Mouse (Mus musculus) heart, adult 11 months (tissue): ENCODE results near the gene Anks3.
A peak's percentile ranks its signal among the peaks of the same experiment; 100 is the strongest.

Experiments
- DNase-seq: peaks from one replicate; pipeline ENCODE4 v3.0.0; 2022

Anks3 gene

DNA sequence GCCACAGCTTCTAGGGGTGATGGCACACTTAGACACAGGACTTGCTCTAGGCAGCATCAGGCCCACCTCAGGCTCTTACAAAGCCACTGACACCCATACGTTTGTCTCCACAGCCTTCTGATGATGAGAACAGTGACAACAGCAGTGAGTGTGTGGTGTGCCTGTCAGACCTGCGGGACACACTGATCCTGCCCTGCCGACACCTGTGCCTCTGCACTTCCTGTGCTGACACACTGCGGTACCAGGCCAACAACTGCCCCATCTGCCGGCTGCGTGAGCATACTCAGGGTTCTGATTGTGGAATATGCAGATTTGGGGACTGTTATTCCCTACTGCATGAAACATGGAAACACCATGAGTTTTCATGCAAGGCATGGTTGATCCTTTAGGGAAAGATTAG, 41.5 kb downstream of the Anks3 start:
- no peak for DNase-seq

DNA sequence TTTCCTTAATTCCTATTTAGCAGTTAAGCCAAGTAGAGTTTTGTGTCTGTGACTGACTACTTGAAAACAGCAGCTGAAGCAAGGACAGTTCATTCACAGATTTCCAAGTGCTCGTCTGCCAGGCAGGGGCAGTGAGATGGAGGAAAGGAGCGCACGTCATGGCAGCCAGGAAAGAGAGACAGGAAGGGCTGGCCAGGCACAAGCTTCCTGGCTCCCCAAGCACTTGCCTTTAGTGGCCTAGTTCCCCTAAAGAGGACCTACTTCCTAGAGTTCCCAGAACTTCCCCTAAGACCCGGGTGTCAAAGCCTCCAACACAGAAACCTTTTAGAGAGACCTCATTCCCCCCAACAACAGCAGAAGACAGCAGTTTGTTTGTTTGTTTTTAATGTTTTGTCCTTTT, 43.4 kb downstream of the Anks3 start:
- DNase-seq = peak; percentile 94

DNA sequence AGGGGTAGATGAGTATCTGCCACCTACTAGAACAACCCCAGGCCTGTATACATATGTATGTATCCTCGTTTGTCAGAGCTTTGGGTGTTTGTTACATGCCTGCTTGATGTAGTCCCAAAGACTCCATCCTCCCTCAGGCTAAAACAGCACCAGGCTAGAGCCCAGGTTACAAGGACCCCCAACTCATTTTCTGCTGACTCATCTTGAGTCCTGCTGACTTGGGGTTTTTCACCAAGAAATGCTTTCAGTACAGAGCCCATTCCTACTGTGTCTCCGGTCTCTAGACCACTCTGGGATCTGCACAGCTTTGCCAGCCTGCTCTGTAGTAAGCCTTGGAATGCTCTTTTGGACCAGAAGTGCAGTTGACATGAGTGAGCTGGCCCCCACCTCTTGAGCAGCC, 47.4 kb downstream of the Anks3 start:
- no peak for DNase-seq

DNA sequence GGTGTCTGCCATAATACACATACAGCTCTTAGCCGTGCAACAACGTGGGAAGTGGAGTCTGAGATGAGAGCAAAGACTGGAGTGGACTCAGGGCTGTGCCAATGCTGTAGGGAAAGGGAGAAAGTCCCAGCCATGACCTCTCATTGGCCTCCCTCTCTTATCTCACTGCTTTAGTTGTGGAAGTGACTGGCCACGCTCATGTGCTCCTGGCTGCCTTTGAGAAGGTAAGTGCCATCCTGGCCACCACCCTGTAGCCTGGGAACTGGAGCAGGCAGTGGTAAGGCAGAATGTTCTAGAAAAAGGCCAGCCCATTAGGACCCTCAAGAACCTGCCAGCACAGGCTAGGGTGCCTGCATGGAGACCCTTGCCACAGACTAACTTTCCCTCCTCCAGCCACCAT, 48.1 kb downstream of the Anks3 start:
- peak; percentile 94 for DNase-seq

DNA sequence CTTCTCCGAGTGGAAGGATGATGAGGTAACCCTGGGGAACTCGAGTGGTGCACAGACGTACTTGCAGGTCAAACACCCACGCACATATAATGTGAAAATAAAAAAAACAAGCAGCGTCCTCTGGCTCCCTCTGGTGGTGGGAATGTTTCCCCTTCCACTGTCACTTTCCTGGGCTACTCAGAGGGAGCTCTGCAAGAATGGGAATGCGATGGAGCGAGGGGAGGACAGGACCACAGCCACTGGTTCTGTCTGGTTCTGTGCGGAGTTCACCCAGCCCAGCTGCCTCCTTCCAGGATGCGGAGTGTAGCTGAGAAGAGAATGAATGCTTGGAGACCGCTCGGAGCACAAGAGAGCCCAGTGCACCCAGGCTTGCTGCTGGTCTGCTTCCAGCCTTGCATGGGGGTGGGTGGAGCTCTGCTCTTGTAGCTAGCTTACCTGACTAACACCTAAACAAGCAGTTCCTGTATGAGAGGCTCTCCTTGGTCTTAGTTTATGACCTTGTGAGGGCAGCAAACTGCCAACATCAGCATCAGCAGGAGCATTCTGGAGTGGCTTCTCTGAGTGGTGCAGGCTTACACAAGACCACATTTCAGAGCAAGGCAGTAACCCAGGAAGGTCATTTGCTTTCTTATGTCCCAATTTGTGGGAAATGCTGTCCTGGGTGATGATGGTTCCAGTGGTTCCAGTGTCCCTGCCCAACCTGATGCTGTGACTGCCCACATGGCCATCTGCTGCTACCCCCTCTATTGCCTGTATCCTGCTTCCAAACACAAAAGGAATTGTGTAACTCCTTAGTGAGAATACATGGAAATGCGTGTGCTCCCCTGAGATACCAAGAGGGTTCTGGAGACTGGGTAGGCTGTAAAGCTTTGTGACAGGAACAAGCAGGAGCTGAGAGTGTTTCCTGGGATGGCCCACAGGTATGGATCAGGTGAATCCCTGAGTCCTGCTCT, 49.9 kb downstream of the Anks3 start:
- DNase-seq = peak; percentile 97

DNA sequence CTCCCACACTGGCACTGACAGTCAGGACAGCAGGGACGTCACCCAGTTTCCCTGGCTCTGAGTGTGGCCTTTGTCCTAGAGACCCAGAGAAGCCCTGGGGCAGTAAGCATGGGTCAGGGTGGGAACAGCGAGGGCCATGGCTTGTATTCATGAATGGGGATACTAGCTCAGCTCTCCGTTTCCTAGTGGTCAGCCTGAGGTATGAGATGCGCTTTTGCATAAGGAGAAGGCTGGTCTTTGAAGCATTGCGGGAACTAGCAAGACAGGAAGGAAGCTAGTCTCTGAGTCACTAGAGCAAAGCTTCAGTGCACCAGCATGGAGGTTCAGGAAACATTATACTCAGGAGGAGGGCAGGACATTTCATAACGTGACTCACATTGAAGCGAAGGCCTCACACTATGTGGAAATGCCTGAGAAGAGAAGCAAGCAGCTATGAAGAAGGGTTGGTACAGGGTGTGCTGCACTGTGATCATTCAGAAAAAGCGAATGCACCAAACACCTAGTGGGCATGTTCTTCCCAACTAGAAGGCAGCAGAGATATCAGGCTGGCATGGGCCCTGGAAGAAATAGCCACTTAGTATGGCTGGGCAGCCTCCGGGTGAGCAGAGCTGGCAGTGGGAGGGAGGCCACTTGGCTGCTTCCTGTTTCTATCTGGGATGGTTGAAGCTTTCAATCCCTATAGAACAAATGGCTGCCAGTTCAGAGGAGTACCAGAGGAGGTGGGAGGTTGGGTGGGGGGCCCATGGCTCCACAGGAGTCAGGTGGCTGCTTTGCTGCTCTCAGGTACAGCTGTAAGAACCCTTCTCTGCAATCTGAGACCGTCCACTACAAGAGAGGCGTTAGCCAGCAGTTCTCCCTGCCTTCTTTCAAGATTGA, 50.9 kb downstream of the Anks3 start:
- peak; percentile 93 for DNase-seq

GRCm38 (mm10) chr16:4912074-4912648, 51.8 kb downstream of the Anks3 start:
- DNase-seq = peak; percentile 88

DNA sequence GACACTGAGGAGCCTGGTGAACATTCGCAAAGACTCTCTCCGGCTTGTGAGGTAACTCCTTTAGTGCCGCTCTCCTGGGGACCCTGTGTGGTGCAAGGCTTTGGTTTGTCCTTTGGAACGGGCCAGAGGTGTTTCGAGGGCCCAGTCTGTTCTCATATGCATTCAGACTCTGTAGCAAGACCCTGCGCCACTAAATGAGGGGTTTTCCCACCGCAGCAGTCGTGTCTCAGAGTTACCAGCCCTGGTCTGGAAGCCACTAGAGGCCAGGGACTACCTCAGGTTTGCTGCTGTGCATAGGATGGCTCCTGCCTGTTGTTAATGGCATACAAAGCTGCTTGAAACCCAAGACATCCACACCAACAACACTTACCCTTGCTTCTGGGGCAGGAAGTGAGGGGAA, 53.2 kb downstream of the Anks3 start:
- no peak for DNase-seq

DNA sequence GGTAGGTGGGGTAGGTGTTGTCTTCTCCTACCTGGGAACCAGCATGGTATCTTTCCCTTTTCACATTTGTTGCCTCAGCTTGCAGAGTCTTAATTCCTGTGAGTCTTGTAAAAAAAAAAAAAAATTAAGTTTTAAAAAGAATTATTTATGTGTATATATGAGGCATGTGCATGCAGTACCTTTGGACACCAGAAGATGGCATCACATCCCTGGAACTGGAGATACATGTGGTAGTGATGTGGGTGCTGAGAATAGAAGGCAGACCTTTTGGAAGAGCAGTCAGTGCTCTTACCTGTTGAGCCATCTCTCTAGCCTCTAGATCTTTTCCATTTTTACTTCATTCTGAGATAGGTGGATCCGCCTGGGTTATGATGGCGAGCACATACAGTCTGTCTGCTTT, 54.3 kb downstream of the Anks3 start:
- no peak for DNase-seq

- no peak for DNase-seq
Measured at GRCm38 (mm10) chr16:4907972-4908371, 56.0 kb downstream of the Anks3 start.

- DNase-seq = peak; percentile 93
Measured at GRCm38 (mm10) chr16:4907386-4907785, 56.6 kb downstream of the Anks3 start.

DNA sequence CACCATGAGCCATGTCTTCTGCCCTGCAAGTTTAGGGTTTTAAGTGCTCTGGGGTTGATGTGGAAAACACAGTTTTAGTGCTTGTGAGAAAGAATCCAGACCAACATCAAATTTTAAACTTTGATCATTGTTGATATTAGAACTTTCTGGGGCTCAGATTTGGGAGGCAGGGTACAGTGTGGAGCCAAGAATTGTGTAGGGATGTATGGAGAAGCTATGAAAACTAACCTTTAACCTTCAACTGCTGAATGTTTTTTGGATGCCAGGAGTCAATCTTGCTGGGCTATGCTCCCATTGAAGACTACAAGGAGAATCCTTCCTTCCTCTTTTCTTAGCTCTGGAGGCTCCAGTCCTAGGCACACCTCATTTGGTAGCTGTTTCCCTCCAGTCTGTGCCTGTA, 57.4 kb downstream of the Anks3 start:
- no peak for DNase-seq

GRCm38 (mm10) chr16:4905591-4905990, 58.4 kb downstream of the Anks3 start:
- no peak for DNase-seq

DNA sequence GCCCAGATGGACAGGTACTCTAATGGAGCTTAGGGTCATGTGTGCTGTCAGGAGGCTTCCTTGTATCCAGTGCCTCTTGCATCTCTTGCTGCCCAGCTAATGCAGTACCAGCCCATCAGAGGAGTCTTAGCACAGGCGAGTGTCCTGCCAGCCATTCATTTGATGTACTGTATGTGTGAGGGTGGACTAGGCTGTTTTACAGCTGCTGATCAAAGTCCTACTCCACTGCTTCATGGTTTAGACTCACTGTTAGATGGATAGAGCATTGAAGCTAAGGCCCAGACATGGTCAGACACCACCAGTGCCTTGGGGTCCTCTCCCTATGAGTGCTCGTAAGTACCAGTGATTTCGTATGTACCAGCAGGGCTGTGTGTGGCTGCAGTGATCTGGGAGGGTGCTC, 59.1 kb downstream of the Anks3 start:
- no peak for DNase-seq

GRCm38 (mm10) chr16:4903491-4904102, 60.4 kb downstream of the Anks3 start:
- DNase-seq = peak; percentile 88

GRCm38 (mm10) chr16:4902390-4902789, 61.6 kb downstream of the Anks3 start:
- no peak for DNase-seq

DNA sequence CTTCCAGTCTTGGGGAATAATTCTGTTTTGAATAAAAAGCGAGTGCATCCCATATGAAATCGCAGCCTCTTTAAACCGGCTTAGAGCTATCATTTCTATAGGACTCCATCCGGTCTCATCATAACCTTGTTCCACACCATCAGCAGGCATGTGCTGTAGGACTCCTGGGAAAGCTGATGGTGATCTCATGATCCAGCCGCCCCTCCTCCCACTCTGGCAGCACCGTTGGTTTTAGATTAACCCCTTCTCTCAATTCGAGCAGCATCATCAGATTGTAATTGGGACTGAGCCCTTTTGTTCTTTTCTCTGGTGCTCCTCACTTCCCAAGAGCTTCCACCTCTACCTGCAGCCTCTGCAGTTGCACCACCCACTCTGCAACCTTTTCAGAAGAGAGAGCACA, 62.8 kb downstream of the Anks3 start:
- no peak for DNase-seq

DNA sequence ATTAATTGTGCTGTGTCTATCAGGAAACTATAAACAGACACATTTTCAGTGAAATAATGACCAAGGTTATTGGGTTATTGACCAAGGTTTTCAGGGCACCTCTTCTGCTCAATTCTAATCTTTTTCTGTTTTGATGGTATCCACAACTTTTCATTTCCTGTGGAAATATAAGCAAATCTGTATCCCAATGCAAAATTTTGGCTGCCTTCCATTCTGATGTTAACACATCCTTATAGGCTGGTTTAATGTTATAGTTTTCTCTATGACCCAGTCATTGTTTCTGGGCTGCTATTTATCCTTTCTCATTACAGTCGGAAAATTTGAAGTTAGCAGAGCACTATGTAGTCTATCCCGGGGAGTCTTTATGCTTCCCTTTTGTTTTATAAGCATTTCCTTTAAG, 64.3 kb downstream of the Anks3 start:
- DNase-seq = no peak

DNA sequence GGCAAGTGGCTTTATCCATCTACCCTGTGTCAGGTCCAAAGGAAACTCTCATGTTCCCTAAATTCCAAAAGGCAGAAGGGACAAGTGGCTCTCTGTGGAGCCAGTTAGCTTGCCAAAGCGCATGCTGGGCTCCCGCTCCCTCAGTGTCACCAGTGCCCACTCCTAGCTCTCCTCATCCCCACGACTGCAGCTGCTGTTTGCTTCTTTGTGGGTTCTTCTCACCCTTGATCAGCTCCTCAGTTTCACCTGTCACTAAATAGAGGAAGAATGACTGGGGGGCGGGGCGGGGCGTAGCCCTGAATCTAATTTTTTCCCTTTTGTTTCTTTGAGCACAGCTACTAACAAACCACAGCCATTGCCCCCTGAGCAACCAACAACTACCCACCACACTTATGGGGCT, 65.1 kb downstream of the Anks3 start:
- DNase-seq = peak; percentile 87

DNA sequence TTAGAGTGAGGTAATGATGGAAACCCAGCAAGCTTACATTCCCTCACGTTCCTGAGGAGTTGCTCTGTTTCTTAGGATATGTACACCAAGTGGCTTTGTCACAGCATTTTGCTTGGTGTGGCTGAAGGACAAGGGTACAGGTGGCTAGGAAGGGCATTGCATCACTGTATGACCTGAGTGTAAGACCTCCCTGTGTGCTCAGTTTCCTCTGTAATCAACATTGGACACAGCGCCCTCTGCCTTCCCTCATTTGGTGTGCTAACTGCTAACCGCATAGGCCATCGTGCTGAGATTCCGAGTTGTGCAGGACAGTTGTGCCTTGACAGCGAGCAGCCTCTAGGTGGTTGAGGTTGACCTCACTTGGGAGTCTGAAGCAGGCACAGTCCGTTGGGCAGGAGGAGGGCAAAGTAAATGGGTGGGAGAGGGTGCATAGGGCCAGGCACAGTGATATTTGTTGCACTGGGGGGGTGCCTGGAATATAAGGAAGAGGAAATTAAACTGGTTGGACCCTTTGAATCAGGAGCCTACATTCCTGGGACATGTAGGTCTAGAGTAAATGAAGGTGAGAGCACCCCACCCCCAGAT, 66.8 kb downstream of the Anks3 start:
- peak; percentile 91 for DNase-seq

GRCm38 (mm10) chr16:4896249-4897027, 67.6 kb downstream of the Anks3 start:
- DNase-seq = peak; percentile 99
